Mouse (Mus musculus): Measurements from ENCODE around the gene Fsd1l. TPM values are rescaled to one million over a fixed set of nuclear protein-coding genes. Genes with fewer than 3 reads are reported as not detected.

The Fsd1l gene
- polyA plus RNA-seq (2014; fragmentation: Nextera tagmentation; extraction: Ambion mirVana), result 10.1 and 10.6 TPM in 2 replicates

GRCm38 (mm10) chr4:53631316-53632010, at the start of gene Fsd1l:
Gene Fsd1l, plus strand, starts transcription at chr4:53631471.
- under 1% methylated on average over 72 of the region's 88 CpGs for WGBS
- H3K27me3 ChIP-seq (ENCODE audit: control insufficient read depth, insufficient read depth, low read length), result no peaks in the 10 kb centered on the region
- H3K4me2 ChIP-seq (ENCODE audit: low read length), result peak within 1 kb of the TSS; percentile 72
- peaks cover 2 to 12% of the 10 kb centered on the region in 2 experiments for H3K4me1 ChIP-seq (ENCODE audit: control insufficient read depth in 2 of 2, insufficient read depth in 2 of 2, low read length in 2 of 2)
- no peaks in the 10 kb centered on the region for H3K36me3 ChIP-seq (ENCODE audit: control insufficient read depth, insufficient read depth, low read length)
- no peaks in the 10 kb centered on the region for H3K9me3 ChIP-seq (ENCODE audit: control insufficient read depth, low read length)
- peak within 1 kb of the TSS; percentile 67 to 70 for H3K4me3 ChIP-seq (ENCODE audit: control insufficient read depth in 1 of 2, insufficient read depth in 1 of 2, low read depth in 1 of 2, low read length in 2 of 2)
- H3K27ac ChIP-seq (replicated peaks in 1 of 2; ENCODE audit: control insufficient read depth in 1 of 2, insufficient read depth in 1 of 2, low read depth in 2 of 2, low read length in 2 of 2), result no peak within 1 kb of the TSS
- H3K9ac ChIP-seq (ENCODE audit: low read length), result peak within 1 kb of the TSS; percentile 79
- peak; percentile 75 for ATAC-seq (ENCODE audit: insufficient number of reproducible peaks, insufficient read depth, low FRiP score, low read depth)

- no peak overlapping the region for H3K4me3 ChIP-seq (ENCODE audit: control insufficient read depth in 1 of 2, insufficient read depth in 1 of 2, low read depth in 1 of 2, low read length in 2 of 2)
- no peaks in the 10 kb centered on the region for H3K9me3 ChIP-seq (ENCODE audit: control insufficient read depth, low read length)
- no peaks in the 10 kb centered on the region for H3K27me3 ChIP-seq (ENCODE audit: control insufficient read depth, insufficient read depth, low read length)
- ATAC-seq (ENCODE audit: insufficient number of reproducible peaks, insufficient read depth, low FRiP score, low read depth), result no peak
- no peak overlapping the region for H3K27ac ChIP-seq (replicated peaks in 1 of 2; ENCODE audit: control insufficient read depth in 1 of 2, insufficient read depth in 1 of 2, low read depth in 2 of 2, low read length in 2 of 2)
- H3K4me2 ChIP-seq (ENCODE audit: low read length), result no peak overlapping the region
- H3K9ac ChIP-seq (ENCODE audit: low read length), result no peak overlapping the region
- H3K4me1 ChIP-seq (ENCODE audit: control insufficient read depth in 2 of 2, insufficient read depth in 2 of 2, low read length in 2 of 2), result peaks cover 4 to 5% of the 10 kb centered on the region in 2 experiments; a peak in 2 of 4 replicates
- no peaks in the 10 kb centered on the region for H3K36me3 ChIP-seq (ENCODE audit: control insufficient read depth, insufficient read depth, low read length)
Observed at GRCm38 (mm10) chr4:53587676-53588075, 43.6 kb upstream of the Fsd1l start.

- Histone ChIP-seq H3K4me3 (ENCODE audit: control insufficient read depth in 1 of 2, insufficient read depth in 1 of 2, low read depth in 1 of 2, low read length in 2 of 2) (no peak overlapping the region), H3K27ac (replicated peaks in 1 of 2; ENCODE audit: control insufficient read depth in 1 of 2, insufficient read depth in 1 of 2, low read depth in 2 of 2, low read length in 2 of 2) (no peak overlapping the region), H3K9ac (ENCODE audit: low read length) (no peak overlapping the region), H3K4me2 (ENCODE audit: low read length) (no peak overlapping the region), H3K36me3 (ENCODE audit: control insufficient read depth, insufficient read depth, low read length) (no peaks in the 10 kb centered on the region), H3K27me3 (ENCODE audit: control insufficient read depth, insufficient read depth, low read length) (no peaks in the 10 kb centered on the region), H3K9me3 (ENCODE audit: control insufficient read depth, low read length) (no peaks in the 10 kb centered on the region), H3K4me1 (ENCODE audit: control insufficient read depth in 2 of 2, insufficient read depth in 2 of 2, low read length in 2 of 2) (peaks cover 6 to 7% of the 10 kb centered on the region in 2 experiments; a peak in 2 of 4 replicates)
- WGBS, result 65% methylated on average over 1 of the region's 1 CpGs
- ATAC-seq (ENCODE audit: insufficient number of reproducible peaks, insufficient read depth, low FRiP score, low read depth), result no peak
Observed at GRCm38 (mm10) chr4:53588936-53589335, 42.3 kb upstream of the Fsd1l start.

GRCm38 (mm10) chr4:53589466-53589865, 41.8 kb upstream of the Fsd1l start:
- ATAC-seq (ENCODE audit: insufficient number of reproducible peaks, insufficient read depth, low FRiP score, low read depth), result no peak
- Histone ChIP-seq H3K4me2 (ENCODE audit: low read length) (no peak overlapping the region), H3K36me3 (ENCODE audit: control insufficient read depth, insufficient read depth, low read length) (no peaks in the 10 kb centered on the region), H3K27ac (replicated peaks in 1 of 2; ENCODE audit: control insufficient read depth in 1 of 2, insufficient read depth in 1 of 2, low read depth in 2 of 2, low read length in 2 of 2) (no peak overlapping the region), H3K4me1 (ENCODE audit: control insufficient read depth in 2 of 2, insufficient read depth in 2 of 2, low read length in 2 of 2) (peaks cover 6 to 7% of the 10 kb centered on the region in 2 experiments; a peak in 2 of 4 replicates), H3K27me3 (ENCODE audit: control insufficient read depth, insufficient read depth, low read length) (no peaks in the 10 kb centered on the region), H3K9ac (ENCODE audit: low read length) (no peak overlapping the region), H3K9me3 (ENCODE audit: control insufficient read depth, low read length) (no peaks in the 10 kb centered on the region), H3K4me3 (ENCODE audit: control insufficient read depth in 1 of 2, insufficient read depth in 1 of 2, low read depth in 1 of 2, low read length in 2 of 2) (no peak overlapping the region)
- 74% methylated on average over 4 of the region's 4 CpGs for WGBS

- Histone ChIP-seq H3K36me3 (ENCODE audit: control insufficient read depth, insufficient read depth, low read length) (no peaks in the 10 kb centered on the region), H3K27ac (replicated peaks in 1 of 2; ENCODE audit: control insufficient read depth in 1 of 2, insufficient read depth in 1 of 2, low read depth in 2 of 2, low read length in 2 of 2) (no peak overlapping the region), H3K4me1 (ENCODE audit: control insufficient read depth in 2 of 2, insufficient read depth in 2 of 2, low read length in 2 of 2) (peaks cover 6 to 7% of the 10 kb centered on the region in 2 experiments; a peak in 2 of 4 replicates), H3K27me3 (ENCODE audit: control insufficient read depth, insufficient read depth, low read length) (no peaks in the 10 kb centered on the region), H3K9ac (ENCODE audit: low read length) (no peak overlapping the region), H3K4me2 (ENCODE audit: low read length) (no peak overlapping the region), H3K4me3 (ENCODE audit: control insufficient read depth in 1 of 2, insufficient read depth in 1 of 2, low read depth in 1 of 2, low read length in 2 of 2) (no peak overlapping the region), H3K9me3 (ENCODE audit: control insufficient read depth, low read length) (no peaks in the 10 kb centered on the region)
- ATAC-seq (ENCODE audit: insufficient number of reproducible peaks, insufficient read depth, low FRiP score, low read depth), result no peak
- WGBS, result 42% methylated on average over 4 of the region's 4 CpGs
Observed at GRCm38 (mm10) chr4:53590163-53590562, 41.1 kb upstream of the Fsd1l start.

- peak overlapping the region in 1 of 2 experiments; percentile 81; a peak in 1 of 4 replicates for H3K27ac ChIP-seq (replicated peaks in 1 of 2; ENCODE audit: control insufficient read depth in 1 of 2, insufficient read depth in 1 of 2, low read depth in 2 of 2, low read length in 2 of 2)
Observed at GRCm38 (mm10) chr4:53590691-53591447, 40.4 kb upstream of the Fsd1l start.

GRCm38 (mm10) chr4:53591536-53591935, 39.7 kb upstream of the Fsd1l start:
- H3K27me3 ChIP-seq (ENCODE audit: control insufficient read depth, insufficient read depth, low read length), result no peaks in the 10 kb centered on the region
- H3K9me3 ChIP-seq (ENCODE audit: control insufficient read depth, low read length), result no peaks in the 10 kb centered on the region
- no peak overlapping the region for H3K4me2 ChIP-seq (ENCODE audit: low read length)
- WGBS, result 75% methylated on average over 11 of the region's 11 CpGs
- H3K9ac ChIP-seq (ENCODE audit: low read length), result no peak overlapping the region
- no peaks in the 10 kb centered on the region for H3K36me3 ChIP-seq (ENCODE audit: control insufficient read depth, insufficient read depth, low read length)
- peak overlapping the region in 1 of 2 experiments; percentile 81; a peak in 2 of 4 replicates for H3K27ac ChIP-seq (replicated peaks in 1 of 2; ENCODE audit: control insufficient read depth in 1 of 2, insufficient read depth in 1 of 2, low read depth in 2 of 2, low read length in 2 of 2)
- ATAC-seq (ENCODE audit: insufficient number of reproducible peaks, insufficient read depth, low FRiP score, low read depth), result no peak
- H3K4me3 ChIP-seq (ENCODE audit: control insufficient read depth in 1 of 2, insufficient read depth in 1 of 2, low read depth in 1 of 2, low read length in 2 of 2), result no peak overlapping the region
- H3K4me1 ChIP-seq (ENCODE audit: control insufficient read depth in 2 of 2, insufficient read depth in 2 of 2, low read length in 2 of 2), result peaks cover 6 to 7% of the 10 kb centered on the region in 2 experiments; a peak in 2 of 4 replicates

More at GRCm38 (mm10) chr4:53590691-53591447, 40.4 kb upstream of the Fsd1l start:
- Histone ChIP-seq H3K4me2 (ENCODE audit: low read length) (no peak overlapping the region), H3K27me3 (ENCODE audit: control insufficient read depth, insufficient read depth, low read length) (no peaks in the 10 kb centered on the region), H3K4me3 (ENCODE audit: control insufficient read depth in 1 of 2, insufficient read depth in 1 of 2, low read depth in 1 of 2, low read length in 2 of 2) (no peak overlapping the region), H3K9me3 (ENCODE audit: control insufficient read depth, low read length) (no peaks in the 10 kb centered on the region), H3K4me1 (ENCODE audit: control insufficient read depth in 2 of 2, insufficient read depth in 2 of 2, low read length in 2 of 2) (peaks cover 6 to 7% of the 10 kb centered on the region in 2 experiments; a peak in 2 of 4 replicates), H3K9ac (ENCODE audit: low read length) (no peak overlapping the region), H3K36me3 (ENCODE audit: control insufficient read depth, insufficient read depth, low read length) (no peaks in the 10 kb centered on the region)
- no peak for ATAC-seq (ENCODE audit: insufficient number of reproducible peaks, insufficient read depth, low FRiP score, low read depth)
- 76% methylated on average over 7 of the region's 7 CpGs for WGBS

All from heart, embryonic 14.5 days (tissue).